Mouse (Mus musculus) midbrain, embryonic 13.5 days (tissue): ENCODE measurements at regions not wholly inside any gene's neighbourhood (a gene's known extent, or its start where the extent isn't known, plus 50 kb on each side); places are given as distances from the start of the nearest gene placed in this dataset.

ENCODE experiments used
- ATAC-seq: fragments of 200-750 bp; cut with Nextera tagmentation; 2 replicates; pipeline ENCODE4 v1.8.0; 2017; ENCODE audit warnings: mild to moderate bottlenecking, moderate TSS enrichment, moderate library complexity
- H3K27ac ChIP-seq: fragments of 300-500 bp; sonication (generic); 2 replicates; pipeline ENCODE4 v1.5.1; 2015; ENCODE audit warnings: inconsistent platforms, mild to moderate bottlenecking, moderate library complexity
- H3K27me3 ChIP-seq: fragments of 300-500 bp; sonication (generic); 2 replicates; pipeline ENCODE4 v1.6.1; 2015; ENCODE audit warnings: mild to moderate bottlenecking, inconsistent platforms
- H3K36me3 ChIP-seq: fragments of 300-500 bp; sonication (generic); 2 replicates; pipeline ENCODE4 v1.6.1; 2015; ENCODE audit warnings: mild to moderate bottlenecking, inconsistent platforms
- H3K4me1 ChIP-seq: fragments of 300-500 bp; sonication (generic); replicated peaks from 2 replicates; pipeline ENCODE4 v1.6.1; 2015; ENCODE audit warnings: inconsistent platforms
- H3K4me2 ChIP-seq: fragments of 300-500 bp; sonication (generic); replicated peaks from 2 replicates; pipeline ENCODE4 v1.6.1; 2015; ENCODE audit warnings: moderate library complexity, mild to moderate bottlenecking, inconsistent platforms
- H3K4me3 ChIP-seq: fragments of 300-500 bp; sonication (generic); replicated peaks from 2 replicates; pipeline ENCODE4 v1.5.1; 2015; ENCODE audit warnings: mild to moderate bottlenecking, inconsistent platforms
- H3K9ac ChIP-seq: fragments of 300-500 bp; sonication (generic); replicated peaks from 2 replicates; pipeline ENCODE4 v1.6.1; 2015; ENCODE audit warnings: mild to moderate bottlenecking, inconsistent platforms
- H3K9me3 ChIP-seq: fragments of 300-500 bp; sonication (generic); 2 replicates; pipeline ENCODE4 v1.6.1; 2016; ENCODE audit warnings: mild to moderate bottlenecking, inconsistent platforms
- WGBS: fragments of 180-500 bp; shearing (Covaris S2); methylation state at CpG from one replicate; pipeline ENCODE4 v1.1.7; 2015; 5-methylcytosine and 5-hydroxymethylcytosine counted together

DNA sequence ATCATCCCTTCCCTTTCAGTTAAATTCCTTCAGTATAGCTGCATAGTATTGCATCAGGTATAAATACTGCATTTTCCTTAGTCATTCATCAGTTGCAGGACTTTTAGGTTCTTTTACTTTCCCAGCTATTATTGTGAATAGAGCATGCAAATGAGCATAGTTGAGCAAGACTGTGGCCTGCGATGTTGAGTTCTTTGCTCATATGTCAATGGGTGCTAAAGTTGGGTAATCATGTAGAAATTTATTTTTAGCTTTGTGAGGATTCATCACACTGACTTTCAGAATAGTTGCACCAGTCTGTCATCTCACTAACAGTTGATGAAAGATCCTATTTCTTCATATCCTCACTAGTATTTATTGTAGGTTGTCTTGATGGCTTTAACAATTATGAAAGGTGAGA is 380.3 kb upstream of the Arrdc3 start:
- H3K9ac ChIP-seq = no peak overlapping the region
- 87% methylated on average over 1 of the region's 1 CpGs for WGBS
- H3K4me2 ChIP-seq = no peak overlapping the region
- H3K4me3 ChIP-seq = no peak overlapping the region
- H3K27ac ChIP-seq = no peak overlapping the region
- no peaks in the 10 kb centered on the region for H3K9me3 ChIP-seq
- no peaks in the 10 kb centered on the region for H3K4me1 ChIP-seq
- H3K36me3 ChIP-seq = no peaks in the 10 kb centered on the region
- no peaks in the 10 kb centered on the region for H3K27me3 ChIP-seq
- ATAC-seq = no peak

DNA sequence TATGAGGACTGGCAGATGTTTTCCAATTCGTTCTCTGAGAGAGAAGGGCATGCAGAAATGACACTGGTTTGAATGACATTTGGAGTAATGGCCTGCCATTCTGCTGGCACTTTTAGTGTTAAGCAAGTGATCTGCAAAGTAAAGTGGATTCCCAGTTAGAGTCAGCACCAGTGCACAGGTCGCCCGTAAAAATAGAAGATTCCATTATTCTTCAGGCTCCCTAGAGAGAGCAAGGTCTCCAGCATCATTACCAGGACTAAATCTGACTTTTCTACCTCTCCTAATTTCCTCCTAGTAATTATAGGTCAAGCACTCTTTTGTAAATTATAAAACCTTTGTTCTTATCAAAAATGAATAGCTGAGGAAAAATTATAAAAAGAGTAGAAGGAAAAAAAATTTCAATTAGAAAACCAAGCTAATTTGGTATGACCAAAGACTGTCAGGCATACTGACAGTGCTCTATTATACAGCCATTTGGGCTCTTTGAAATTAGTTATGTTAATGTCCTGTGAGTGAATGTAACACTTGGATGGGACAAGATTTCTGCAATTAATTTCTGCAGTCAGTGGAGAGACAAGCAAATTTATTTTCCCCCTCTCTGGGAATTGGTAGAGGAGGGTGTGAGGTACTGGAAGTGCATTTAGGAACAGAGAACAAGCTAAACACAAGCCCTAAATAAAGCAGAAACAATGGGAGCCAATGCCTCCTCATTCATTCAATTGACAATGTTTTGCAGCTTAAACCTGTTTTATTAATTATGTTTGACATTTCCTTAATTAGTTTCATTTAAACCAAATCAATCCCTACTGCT is 368.8 kb upstream of the Arrdc3 start:
- Histone ChIP-seq H3K4me3 (no peak overlapping the region), H3K4me1 (0 out of 2 replicates have a peak, but pooled peaks cover 9% of the 10 kb centered on the region), H3K9ac (no peak overlapping the region), H3K27ac (peak overlapping the region; percentile 40; the same call in 1 of the 2 replicates), H3K36me3 (no peaks in the 10 kb centered on the region), H3K27me3 (no peaks in the 10 kb centered on the region), H3K9me3 (no peaks in the 10 kb centered on the region), H3K4me2 (no peak overlapping the region)
- peak; percentile 90 for ATAC-seq
- 39% methylated on average over 3 of the region's 3 CpGs for WGBS

DNA sequence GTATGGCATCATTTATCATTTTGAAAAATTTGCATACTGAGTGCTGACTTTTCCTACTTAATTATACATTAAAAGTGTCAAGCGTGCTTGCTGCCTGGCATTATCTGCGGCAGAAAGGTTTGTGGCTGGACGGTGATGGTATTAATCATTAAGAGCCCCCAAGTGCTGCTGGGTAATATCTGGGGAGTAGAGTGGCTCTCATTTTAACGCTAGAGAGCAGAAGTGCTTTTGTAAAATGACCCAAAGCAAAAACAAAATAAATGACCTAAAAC is 368.3 kb upstream of the Arrdc3 start:
- ATAC-seq = peak; percentile 65
- no peaks in the 10 kb centered on the region for H3K9me3 ChIP-seq
- no peak overlapping the region for H3K4me3 ChIP-seq
- 27% methylated on average over 4 of the region's 4 CpGs for WGBS
- 0 out of 2 replicates have a peak overlapping the region, but pooled peaks have one; percentile 47 for H3K27ac ChIP-seq
- no peak overlapping the region for H3K4me2 ChIP-seq
- H3K9ac ChIP-seq = no peak overlapping the region
- 0 out of 2 replicates have a peak, but pooled peaks cover 9% of the 10 kb centered on the region for H3K4me1 ChIP-seq
- H3K36me3 ChIP-seq = no peaks in the 10 kb centered on the region
- no peaks in the 10 kb centered on the region for H3K27me3 ChIP-seq

DNA sequence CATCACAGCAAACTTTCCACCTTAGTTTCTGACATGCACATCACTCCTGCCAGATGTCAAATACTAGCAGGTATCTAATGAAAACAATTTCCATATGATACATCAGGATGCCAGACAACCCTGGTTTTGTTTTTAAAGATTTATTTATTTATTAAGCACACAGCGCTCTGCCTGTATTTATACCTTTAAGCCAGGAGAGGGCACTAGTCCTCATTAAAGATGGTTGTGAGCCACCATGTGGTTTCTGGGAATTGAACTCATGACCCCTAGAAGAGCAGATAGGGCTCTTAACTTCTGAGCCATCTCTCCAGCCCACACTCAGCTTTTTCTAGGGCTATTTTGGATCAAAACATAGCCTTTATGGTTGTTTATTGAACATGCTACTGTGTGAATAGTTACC is 364.3 kb upstream of the Arrdc3 start:
- Histone ChIP-seq H3K36me3 (no peaks in the 10 kb centered on the region), H3K4me3 (no peak overlapping the region), H3K4me1 (0 out of 2 replicates have a peak, but pooled peaks cover 9% of the 10 kb centered on the region), H3K9ac (no peak overlapping the region), H3K4me2 (no peak overlapping the region), H3K27ac (no peak overlapping the region), H3K9me3 (no peaks in the 10 kb centered on the region), H3K27me3 (no peaks in the 10 kb centered on the region)
- WGBS = 69% methylated on average over 1 of the region's 1 CpGs
- ATAC-seq = no peak

DNA sequence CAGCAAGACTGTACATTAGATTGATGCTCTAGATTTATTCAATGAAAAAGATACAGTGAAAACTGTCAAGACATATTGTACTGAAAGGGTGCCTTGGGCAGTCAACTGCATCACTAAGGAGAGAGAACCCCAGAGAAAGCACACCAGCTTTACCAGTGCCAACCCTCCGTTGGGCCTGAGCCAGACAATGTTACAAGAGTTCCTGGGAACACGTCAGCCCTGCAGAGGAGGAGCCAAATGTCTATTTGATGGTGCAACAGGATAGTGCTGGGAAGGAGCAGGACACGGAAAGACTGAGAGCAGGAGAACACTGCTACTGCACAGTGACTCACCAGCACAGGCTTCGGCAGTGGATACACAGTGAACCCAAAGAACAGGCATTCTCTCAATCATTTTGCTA is 363.4 kb upstream of the Arrdc3 start:
- Histone ChIP-seq H3K4me3 (no peak overlapping the region), H3K4me1 (0 out of 2 replicates have a peak, but pooled peaks cover 2% of the 10 kb centered on the region), H3K27me3 (no peaks in the 10 kb centered on the region), H3K36me3 (no peaks in the 10 kb centered on the region), H3K9me3 (no peaks in the 10 kb centered on the region), H3K9ac (no peak overlapping the region), H3K27ac (no peak overlapping the region), H3K4me2 (no peak overlapping the region)
- 75% methylated on average over 4 of the region's 4 CpGs for WGBS
- no peak for ATAC-seq

DNA sequence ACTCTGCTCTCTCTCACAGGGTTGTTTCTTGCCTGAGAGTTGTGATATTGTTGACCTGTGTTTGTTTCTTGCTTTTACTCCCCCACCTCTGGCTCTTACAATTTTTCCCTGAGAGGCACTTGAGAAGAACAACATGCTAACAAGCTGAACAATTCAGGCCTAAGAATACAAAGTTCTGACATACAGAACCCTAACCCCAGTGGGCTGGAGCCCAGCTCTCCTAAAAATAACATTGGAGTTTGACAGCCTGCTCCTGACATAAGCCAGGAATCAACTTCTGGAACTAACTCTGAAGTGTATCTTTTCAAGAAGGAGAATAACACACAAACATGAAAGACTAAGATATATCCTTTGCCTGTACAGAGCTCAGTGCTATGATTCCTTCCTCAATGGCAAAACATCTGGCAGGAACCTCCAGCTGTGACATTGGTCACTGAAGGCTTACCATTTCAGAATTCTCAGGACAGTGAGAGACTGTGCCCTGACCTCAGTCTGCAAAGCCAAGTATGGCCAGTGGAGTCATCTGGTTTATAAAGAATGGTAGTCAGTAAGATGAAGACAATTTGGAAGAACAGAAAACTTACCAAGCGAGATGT is 347.3 kb upstream of the Arrdc3 start:
- Histone ChIP-seq H3K9ac (no peak overlapping the region), H3K4me1 (no peaks in the 10 kb centered on the region), H3K27ac (no peak overlapping the region), H3K4me3 (no peak overlapping the region), H3K36me3 (no peaks in the 10 kb centered on the region), H3K27me3 (no peaks in the 10 kb centered on the region), H3K4me2 (no peak overlapping the region), H3K9me3 (no peaks in the 10 kb centered on the region)
- no peak for ATAC-seq
- 89% methylated on average over 1 of the region's 1 CpGs for WGBS

DNA sequence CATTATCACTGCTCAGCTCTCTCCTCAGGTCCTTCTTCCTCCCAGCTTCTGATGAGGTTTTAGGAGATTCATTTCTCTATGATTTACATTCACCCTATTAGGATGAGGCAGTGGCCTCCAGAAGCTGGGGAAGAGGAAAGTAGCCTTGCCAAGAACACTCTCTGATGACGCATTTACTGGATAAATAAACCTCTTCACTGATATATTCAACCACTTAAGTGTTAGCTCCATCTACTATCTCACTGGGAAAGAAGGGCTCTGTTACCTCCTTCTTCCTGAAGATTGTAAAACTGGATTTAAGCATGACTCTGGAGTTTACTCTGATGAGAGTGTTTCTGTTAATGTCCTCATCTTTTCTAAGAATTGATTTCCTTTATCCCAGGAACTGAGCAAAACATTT is 338.2 kb upstream of the Arrdc3 start:
- no peak overlapping the region for H3K27ac ChIP-seq
- no peaks in the 10 kb centered on the region for H3K36me3 ChIP-seq
- 83% methylated on average over 1 of the region's 1 CpGs for WGBS

DNA sequence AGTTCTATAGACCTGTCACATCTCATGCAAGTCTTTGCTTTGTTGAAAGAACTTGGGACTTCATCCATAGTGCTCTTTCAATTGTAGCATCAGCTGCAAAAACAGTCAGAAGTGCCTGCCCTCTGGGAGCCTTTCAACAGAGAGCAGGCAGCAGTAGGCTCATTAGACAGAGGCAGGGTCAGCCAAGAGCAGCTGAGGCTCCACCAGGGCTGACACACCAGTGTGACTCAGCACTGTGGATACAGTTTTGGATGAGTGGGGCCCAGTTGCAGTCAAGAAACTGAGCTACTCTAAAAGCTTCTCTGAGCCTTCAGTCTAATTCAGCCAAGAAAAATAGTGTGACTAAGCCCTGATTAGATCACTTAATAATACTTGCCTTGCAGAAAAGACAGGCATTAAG is 326.0 kb upstream of the Arrdc3 start:
- H3K4me1 ChIP-seq = 0 out of 2 replicates have a peak, but pooled peaks cover 3% of the 10 kb centered on the region
- no peak overlapping the region for H3K27ac ChIP-seq
- no peaks in the 10 kb centered on the region for H3K27me3 ChIP-seq
- no peaks in the 10 kb centered on the region for H3K9me3 ChIP-seq
- no peak overlapping the region for H3K4me2 ChIP-seq
- ATAC-seq = peak; percentile 71
- H3K36me3 ChIP-seq = no peaks in the 10 kb centered on the region
- H3K4me3 ChIP-seq = no peak overlapping the region
- H3K9ac ChIP-seq = no peak overlapping the region

More for the DNA sequence above, 338.2 kb upstream of the Arrdc3 start:
- Histone ChIP-seq H3K9ac (no peak overlapping the region), H3K4me1 (no peaks in the 10 kb centered on the region), H3K27me3 (no peaks in the 10 kb centered on the region), H3K4me2 (no peak overlapping the region), H3K4me3 (no peak overlapping the region), H3K9me3 (no peaks in the 10 kb centered on the region)
- no peak for ATAC-seq
